Mouse (Mus musculus) brain, adult 2 months (tissue): ENCODE measurements around the gene Abi3bp.

Experiments used
- DNase-seq: peaks from one replicate; pipeline ENCODE4 v3.0.0; 2011; ENCODE audit warnings: low read depth, low spot score

Abi3bp gene

GRCm38 (mm10) chr16:56686747-56687146 lies 209.1 kb downstream of the Abi3bp start:
- DNase-seq = peak; percentile 36

- DNase-seq = no peak
Measured at GRCm38 (mm10) chr16:56690715-56691114, 213.0 kb downstream of the Abi3bp start.

GRCm38 (mm10) chr16:56696448-56696847 lies 218.8 kb downstream of the Abi3bp start:
- no peak for DNase-seq

- DNase-seq = no peak
Measured at GRCm38 (mm10) chr16:56700898-56701297, 223.2 kb downstream of the Abi3bp start.

GRCm38 (mm10) chr16:56705731-56706130 lies 228.1 kb downstream of the Abi3bp start:
- no peak for DNase-seq

- DNase-seq = no peak
Measured at GRCm38 (mm10) chr16:56710071-56710470, 232.4 kb downstream of the Abi3bp start.

- DNase-seq = no peak
Measured at GRCm38 (mm10) chr16:56715608-56716007, 237.9 kb downstream of the Abi3bp start.

- peak; percentile 13 for DNase-seq
Measured at GRCm38 (mm10) chr16:56716557-56717179, 239.0 kb downstream of the Abi3bp start.

GRCm38 (mm10) chr16:56717224-56718200 lies 239.8 kb downstream of the Abi3bp start, which contains the start of gene Tfg:
Tfg (minus strand) TSS chr16:56717450.
- peak; percentile 99 for DNase-seq

GRCm38 (mm10) chr16:56719031-56719430 lies 241.4 kb downstream of the Abi3bp start:
- no peak for DNase-seq

GRCm38 (mm10) chr16:56722357-56722756 lies 244.7 kb downstream of the Abi3bp start:
- DNase-seq = no peak

GRCm38 (mm10) chr16:56724927-56725326 lies 247.2 kb downstream of the Abi3bp start:
- no peak for DNase-seq

GRCm38 (mm10) chr16:56729060-56729459 lies 251.4 kb downstream of the Abi3bp start:
- no peak for DNase-seq
